Mouse (Mus musculus) neural tube, embryonic 10.5 days (tissue): Measurements from ENCODE around the gene Npw.

Experiments used
- DNase-seq: peaks from one replicate; pipeline ENCODE4 v3.0.0-alpha.2; 2017; ENCODE audit warnings: low spot score; ENCODE audit errors: extremely low spot score

Npw gene

DNA sequence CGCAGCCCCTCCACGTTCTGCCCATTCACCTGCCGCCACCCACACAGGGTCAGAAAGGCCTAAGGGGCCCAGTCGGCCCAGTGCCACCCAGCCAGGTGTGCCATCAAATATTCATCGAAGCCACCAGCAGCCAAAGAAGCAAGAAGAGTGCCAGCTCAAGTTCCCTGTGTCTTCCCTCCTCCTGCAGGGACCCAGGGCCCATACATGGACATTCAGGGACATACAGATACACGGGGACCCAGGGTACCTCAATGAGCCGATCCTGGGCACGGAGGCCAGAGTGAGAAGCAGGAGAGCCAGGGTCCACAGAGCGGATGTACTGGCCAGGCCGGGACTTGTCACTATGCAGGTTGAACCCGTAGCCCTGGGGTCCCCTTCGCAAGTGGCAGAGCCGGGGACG is 16.3 kb downstream of the Npw start:
- no peak for DNase-seq

DNA sequence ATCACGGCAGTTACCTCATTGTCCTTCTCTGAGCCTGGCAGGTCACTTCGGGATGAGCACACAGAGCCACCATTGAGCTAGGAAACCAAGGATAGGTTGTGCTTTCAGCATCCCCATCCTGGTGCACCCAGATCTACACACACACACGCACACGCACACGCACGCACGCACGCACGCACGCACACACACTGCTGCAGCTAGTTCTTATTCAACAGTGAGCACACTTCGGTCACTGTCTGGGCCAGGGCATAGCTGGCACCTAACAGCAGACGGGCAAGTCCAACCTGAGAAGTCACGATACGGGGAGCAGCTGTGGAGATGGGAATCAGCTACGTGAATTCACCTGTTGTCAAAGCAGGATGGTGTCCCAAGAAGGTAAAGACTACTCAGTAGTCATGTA is 17.7 kb downstream of the Npw start:
- DNase-seq: no peak

DNA sequence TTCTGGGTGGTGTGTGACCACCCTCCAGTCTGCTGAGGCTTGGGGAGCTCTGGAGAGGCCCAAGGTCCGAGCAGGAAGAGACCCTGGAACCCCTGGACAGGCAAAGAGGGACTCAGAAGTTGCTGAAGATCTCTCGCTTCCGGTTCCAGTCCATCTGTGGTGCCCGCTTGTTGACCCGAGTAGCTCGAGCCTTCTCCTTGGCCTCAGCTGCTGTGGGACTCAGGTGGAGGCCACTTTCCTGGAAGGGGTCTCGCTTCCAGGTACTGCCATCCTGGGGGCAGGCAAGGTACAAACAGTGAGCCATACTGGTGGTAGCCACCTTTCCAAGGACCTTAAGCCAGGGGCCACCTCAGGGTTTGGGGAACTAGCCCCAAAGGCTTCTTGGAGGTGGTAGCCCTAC is 18.1 kb downstream of the Npw start:
- DNase-seq: no peak

DNA sequence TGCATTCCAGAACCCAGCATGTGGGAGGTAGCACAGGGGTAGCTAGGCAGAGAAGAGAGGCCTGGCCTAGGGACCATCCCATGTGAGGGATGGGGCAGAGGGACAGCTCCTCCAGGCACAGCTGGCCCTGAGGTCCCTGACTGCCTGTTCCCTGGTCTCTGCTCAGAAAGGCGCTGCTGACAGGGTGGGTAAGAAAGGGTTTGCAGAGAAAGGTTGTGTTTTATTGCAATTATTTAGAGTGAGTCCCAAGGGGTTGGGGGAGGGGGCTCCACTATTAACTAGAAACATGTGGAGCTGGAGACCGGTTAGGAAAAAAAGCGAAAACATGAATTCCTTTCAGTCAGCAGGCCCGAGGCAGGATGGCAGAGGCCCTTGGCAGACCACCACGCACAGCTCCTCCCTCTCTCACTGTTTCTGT is 18.7 kb downstream of the Npw start:
- DNase-seq: peak; percentile 34

DNA sequence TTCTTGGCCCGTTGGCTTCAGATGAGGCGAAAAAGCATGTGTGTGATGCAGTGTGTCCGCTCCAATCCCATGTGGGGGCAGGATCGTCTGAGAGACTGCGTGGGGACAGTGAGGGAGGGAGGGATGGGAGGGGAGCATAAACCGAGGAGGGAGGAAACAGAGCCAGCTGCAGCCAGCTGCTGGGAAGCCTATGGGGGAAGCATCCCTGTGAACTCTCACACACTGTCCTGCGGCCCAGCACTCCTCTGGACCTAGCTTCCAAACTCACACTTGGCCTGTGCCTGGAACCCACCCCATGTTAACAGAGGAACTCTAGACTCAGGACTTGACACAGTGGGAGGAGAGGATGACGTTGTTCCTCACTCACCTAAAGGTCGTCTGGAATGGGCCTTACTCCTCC is 19.4 kb downstream of the Npw start:
- DNase-seq: no peak

DNA sequence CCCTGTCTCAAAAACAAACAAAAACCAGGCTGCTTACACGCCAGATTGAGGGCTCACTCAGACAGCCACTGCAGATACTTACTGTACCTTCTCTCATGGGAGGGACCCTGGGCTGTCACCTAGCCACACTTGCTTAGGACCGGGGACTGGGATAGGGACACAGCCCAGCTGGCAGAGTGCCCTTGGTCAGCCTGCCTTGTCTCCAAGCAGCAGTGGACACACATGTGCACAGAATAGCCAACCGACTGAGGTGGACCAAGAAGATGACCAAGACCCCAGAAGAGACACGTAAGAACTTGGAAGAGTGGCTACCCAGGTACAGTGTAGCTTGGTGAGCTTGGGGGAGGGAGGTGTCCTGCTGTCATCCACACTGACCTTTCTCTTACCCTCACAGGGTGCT is 20.0 kb downstream of the Npw start:
- DNase-seq: no peak

DNA sequence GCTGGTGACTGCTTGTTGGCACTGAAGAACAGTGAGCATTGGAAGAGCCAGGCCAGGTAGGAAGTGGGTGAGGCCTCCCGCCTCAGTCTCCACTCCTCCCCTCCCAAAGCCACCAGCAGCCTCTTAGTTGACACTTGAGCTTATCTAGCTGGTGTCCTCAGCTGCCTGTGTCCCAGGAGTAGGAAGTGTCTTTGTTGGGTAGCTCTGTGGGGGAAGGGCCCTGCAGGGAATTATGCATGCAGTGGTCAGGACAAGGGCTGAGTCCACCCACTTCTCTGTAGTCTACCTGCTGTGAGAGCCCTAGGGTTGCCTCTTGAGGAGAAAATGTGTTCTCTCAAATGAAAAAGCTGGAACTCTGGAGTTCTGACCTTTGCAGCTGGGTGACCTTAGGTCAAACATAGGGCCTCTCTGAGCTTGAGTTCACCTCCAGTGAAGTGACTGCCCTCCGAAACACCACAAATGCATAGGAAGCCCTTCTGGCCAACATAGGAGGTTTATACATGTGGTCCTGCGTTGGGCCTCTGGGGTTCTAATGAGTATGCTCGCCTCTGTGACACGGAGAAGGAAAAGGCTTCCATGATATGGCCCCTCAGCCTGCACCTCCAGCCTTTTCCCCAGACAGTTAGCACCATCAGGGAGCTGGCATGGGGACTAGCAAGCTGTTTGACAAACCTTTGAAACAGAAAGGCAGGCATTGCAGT is 21.3 kb downstream of the Npw start:
- DNase-seq: no peak

DNA sequence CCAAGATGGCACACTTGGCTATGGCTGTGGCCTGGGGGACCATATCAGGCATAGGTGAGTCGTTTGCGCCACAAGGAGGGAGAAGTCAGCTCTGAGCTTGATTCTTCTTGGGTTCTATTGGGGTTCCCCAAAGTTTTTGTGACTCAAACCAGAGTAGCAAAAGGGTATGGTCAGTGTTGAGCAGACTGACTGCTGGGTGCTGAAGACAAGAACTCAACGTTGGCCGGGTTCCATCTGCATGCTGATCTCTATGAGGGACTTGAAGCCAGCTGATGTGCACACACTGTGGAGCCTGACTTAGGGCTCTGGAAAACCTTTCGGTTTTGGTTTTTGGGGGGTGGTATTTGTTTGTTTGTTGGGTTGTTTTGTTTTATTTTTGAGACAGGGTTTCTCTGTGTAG is 22.6 kb downstream of the Npw start:
- no peak for DNase-seq

DNA sequence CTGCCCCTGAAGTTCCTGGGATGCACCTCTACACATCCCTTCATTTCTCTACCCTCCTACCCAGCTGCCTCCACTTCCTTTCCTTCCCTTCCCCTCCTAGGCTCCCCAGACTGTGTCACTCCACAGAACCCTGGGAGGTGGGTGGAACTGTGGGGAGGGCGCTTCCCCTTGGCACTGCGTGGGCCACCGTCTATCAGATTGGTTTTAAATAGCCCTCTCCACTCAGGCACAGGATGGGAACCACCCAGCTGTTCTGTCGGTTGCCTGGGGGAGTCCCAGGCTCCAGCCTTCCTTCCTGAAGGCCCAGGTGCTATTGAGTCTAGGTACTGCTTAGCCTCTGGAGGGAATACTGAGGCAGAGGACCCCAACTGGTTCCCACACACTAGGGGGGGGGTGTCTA is 23.2 kb downstream of the Npw start:
- DNase-seq: no peak

DNA sequence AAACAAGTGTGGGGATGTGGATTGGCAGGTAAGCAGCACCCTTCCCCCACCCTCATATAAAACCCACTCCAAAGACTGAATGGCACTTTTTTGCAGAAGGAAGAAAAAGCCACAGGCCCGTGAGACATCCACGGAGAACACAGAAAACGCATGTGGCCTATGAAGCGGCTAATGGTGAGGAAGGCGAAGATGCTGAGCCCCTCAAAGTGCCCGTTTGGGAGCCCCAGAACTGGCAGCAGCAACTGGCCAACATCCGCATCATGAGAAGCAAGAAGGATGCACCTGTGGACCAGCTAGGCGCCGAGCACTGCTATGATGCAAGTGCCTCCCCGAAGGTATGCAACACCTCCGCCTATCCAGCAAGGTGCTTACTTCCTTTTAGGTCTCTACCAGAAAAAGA is 24.4 kb downstream of the Npw start:
- DNase-seq: no peak

DNA sequence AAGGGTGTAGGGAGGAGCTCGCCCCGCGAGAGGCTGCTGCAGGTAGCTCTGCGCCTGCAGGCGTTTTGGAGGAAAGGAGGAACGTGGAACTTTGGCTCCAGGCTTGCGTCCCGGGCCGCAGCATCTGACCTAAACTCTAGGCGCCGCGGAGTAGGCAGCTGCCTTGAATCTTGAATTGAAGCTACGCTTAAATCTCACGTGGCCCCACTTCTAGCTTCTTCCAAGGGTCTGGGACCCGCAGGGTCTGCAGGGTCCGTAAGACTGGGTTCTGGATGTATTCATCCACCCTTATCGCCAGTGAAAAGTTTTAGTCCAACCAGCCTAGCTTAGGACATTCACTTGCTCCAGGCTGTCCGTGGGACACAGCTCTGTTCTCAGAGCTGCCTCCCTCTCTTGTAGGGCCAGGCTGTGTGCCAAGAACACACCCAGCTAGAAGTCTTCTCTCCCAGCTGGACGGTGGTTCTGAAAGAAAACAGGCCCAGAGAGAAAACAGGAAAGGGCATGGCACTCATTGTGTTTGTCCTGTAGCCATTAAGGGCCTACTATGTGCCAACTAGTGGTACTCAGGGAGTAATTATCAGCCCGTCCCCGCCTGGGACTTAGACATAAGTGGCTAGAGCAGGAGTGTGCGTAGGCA is 25.3 kb downstream of the Npw start:
- DNase-seq: no peak

DNA sequence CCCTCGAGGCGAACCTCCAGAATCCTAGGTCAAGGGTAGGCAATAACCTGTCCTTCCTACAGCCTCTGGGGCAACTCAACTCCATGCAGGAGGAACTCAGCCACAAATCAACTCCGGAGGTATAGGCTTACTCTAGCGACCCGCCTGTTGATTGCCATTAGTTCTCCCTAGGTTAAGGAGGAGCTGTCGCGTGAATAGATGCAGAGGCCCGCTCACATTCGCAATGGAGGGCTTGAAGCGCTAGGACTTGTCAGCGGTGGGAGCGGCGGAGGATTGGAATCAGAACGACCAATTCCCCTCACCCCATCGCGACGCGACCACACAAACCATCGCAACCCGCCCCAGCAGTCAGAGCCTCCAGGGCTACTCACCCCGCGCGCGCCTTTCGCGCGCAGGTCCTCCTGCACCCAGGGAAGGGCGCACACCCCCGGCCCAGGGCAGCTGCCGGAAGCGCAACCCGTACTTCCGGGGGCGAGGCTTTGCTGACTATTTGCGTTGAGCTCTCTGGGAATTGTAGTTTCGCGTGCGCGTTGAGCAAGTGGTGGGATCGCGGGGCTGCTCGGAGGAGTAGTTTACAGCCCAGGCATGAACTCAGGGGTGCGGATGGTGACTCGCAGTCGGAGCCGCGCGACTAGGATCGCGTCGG is 26.0 kb downstream of the Npw start, which contains the start of the genes Tsc2 and Nthl1:
Tsc2 (minus strand) TSS at position 464 of the 646 bp plus-strand sequence.
Nthl1 (plus strand) TSS at position 514 of the 646 bp plus-strand sequence.
- peak; percentile 87 for DNase-seq

DNA sequence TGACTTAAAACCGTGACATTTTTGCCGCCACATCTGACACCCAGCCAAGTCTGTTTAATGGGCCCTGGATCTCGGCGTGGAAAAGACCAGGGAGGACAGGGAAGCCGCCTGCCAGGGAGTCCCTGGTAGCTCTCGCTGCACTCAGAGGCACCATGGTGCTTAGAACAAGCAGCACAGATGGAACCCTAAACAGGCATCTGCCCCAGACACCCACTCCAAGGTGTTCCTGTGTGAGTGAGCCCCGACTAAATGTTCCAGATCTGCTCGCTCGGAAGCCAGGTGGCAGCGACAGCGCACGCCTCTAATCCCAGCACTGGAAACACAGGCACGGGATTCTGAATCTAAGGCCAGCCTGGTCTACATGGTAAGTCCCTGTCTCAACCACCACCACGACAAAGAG is 28.2 kb downstream of the Npw start:
- no peak for DNase-seq

DNA sequence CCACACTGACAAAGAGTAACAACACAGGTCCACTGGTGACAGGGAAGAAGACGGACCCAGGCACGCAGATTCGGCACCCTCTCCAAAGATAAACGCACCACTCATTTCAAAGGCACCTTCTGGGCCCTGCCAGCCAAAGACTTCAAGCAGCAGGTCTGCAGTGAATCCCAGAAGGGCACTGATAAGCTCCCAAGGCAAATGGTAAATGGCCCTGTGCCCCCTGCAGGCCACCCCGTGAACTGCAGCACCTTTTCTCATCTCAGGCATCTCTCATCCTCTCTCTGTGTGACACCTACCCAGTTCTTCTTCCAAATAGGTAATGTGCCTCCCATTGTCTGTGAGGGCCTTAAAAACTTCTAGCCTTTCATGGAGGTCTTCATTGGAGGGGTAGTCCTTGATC is 29.6 kb downstream of the Npw start:
- peak; percentile 78 for DNase-seq

DNA sequence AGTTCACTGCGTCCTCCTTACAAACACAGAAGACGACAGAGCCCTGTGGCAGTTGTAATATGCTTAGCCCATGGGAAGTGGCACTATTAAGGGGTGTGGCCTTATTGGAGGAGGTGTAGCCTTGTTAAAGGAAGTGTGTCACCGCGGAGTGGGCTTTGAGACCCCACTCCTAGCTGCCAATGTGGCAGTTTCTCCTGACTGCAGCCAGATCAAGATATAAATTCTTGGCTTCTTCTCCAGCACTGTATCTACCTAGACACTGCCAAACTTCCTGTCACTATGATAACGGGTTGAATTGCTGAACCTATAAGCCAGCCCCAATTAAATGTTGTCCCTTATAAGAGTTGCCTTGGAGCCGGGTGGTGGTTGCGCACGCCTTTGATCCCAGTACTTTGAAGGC is 32.8 kb downstream of the Npw start:
- DNase-seq: no peak

DNA sequence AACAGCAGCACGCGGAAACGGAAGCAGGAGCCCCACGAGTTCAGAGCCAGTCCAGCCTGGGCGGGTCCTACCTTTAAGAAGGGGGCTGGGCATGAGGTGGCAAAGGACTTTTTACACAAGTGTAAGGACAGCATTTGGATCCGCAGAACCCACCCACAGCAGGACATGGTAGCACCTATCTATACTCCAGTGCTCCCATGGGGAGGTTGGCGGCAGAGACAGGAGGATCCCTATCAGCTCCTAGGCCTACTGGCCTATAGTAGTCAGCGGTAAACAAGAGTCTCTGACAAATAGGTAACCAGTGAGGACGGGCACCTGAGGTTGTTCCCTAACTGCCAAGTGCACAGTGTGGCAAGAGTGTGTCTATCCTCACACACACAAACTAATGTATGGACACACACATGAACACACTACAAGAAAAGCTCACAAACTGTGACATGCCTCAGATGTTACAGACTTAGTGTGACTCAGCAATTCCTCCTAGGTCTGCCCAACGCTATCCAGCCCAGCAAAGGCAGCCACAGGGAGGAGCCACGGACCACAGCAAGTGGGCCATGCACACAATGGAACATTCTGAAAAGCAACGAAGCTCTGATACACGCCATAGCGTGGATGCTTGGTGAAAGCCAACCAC is 40.6 kb downstream of the Npw start:
- no peak for DNase-seq

DNA sequence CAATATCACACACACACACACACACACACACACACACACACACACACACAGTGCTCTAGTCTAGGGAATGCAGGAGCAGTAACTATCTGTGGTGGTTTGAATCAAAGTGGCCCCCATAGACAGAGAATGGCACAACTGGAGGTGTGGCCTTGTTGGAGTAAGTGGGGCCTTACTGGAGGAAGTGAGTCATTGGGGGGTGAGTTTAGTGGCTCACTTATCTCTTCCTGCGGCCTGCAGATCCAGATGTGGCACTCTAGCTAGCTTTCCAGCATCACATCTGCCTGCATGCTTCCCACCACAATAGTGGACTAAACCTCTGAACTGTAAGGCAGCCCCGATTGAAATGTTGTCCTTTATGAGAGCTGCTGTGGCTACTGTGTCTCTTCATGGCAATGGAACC is 47.5 kb downstream of the Npw start:
- DNase-seq: no peak

DNA sequence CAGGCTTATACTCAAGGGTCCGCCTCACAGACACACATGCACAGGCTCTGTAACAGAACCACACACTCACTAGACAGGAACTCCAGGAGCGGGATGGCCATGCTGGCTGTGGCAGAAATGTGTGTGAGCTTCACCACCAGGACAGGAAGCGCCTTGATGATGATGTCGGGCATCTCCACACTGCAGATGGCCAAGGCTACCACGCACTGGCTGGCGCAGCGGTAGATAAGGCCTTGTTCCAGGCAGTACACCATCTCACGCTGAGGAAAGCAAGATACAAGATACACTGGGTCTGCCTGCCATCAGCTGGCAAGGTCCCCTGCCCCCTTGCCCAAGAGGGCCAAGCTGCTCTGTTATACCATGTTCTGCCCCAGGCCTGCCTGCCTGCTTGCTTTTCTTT is 49.4 kb downstream of the Npw start:
- no peak for DNase-seq

DNA sequence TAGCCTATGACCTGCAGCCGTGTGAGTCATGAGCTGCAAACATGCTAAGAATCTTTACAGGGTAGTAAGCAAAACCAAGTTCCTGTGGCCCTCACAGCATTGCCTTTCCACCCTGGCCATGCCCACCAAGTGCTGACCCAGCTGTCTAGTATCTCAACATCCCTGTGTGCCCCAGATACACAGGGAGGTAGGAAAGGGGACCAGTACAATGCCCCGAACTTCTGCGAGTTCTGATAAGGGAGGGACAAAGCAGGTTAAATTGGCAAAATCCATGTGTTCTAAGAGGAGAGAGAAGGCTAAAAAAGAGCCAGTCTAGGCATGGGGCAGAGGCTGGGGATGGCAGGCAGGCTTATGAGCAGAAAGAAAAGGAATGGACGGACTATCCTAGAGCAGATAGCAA is 49.9 kb downstream of the Npw start:
- DNase-seq: no peak
